Mouse (Mus musculus) embryonic fibroblast, embryonic 13.5 days (primary cell): Measurements from ENCODE around the gene Gipc3.

ENCODE experiments used
- CTCF ChIP-seq: IDR thresholded peaks from 2 replicates; pipeline ENCODE4 v1.5.1; 2011; ENCODE audit warnings: mild to moderate bottlenecking, control low read depth, low read length, moderate library complexity, borderline replicate concordance; ENCODE audit not compliant: insufficient read depth
- POLR2A ChIP-seq: IDR thresholded peaks from 2 replicates; pipeline ENCODE4 v1.6.1; 2011; ENCODE audit warnings: low read depth, mild to moderate bottlenecking, control low read depth, low read length, moderate library complexity

GRCm38 (mm10) chr10:81317273-81317672, 25.8 kb downstream of the Gipc3 start:
- TF ChIP-seq POLR2A (no peak), CTCF (no peak)
